Mouse (Mus musculus) kidney, adult 2 months (tissue): ENCODE results near the gene Ddit4.

Experiments
- CTCF ChIP-seq: fragments of 200-500 bp; conservative IDR thresholded peaks from 2 replicates; pipeline ENCODE4 v1.5.1; 2011; ENCODE audit warnings: low read depth, mild to moderate bottlenecking, control low read depth, low read length, moderate library complexity, mixed read lengths; ENCODE audit not compliant: insufficient read depth, insufficient read length
- POLR2A ChIP-seq: fragments of 200-500 bp; IDR thresholded peaks from one replicate; pipeline ENCODE4 v1.6.1; 2011; ENCODE audit warnings: low read depth, low read length, control low read depth

DNA sequence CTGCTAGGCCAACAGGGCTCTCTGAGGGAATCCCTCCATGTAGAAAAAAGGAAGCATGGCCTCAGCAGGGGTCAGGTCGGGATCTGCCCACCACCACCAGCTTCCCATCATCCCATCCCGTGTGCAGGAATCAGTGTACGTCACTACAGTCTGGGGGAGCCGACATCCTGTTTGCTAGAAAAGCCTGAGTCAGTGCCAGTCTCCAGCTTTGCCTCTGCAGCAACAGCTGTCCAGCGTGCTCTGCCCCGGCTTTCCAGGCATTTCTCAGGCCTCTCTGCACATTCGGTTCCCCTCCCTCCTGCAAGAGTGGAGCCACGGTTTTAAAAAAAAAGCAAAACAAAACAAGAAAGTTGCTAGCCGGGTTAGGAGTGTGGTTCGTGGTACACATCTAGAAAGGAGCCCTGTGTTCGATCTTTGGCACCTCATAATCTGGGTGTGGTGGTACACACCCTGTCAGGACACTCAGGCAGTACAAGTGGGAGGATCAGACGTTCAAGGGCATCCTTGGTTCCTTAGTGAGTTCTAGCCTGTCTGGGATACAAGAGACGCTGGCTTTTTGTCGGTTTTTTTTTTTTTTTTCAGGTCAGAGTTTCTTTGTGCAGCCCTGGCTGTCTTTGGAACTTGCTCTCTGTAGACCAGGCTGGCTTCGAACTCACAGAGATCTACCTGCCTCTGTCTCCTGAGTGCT, 32.0 kb downstream of the Ddit4 start:
- TF ChIP-seq CTCF: no peak
- TF ChIP-seq POLR2A: no peak
